Comparison of ENCODE assay signal across 26 mouse cellular contexts in genomic region chr4:133127079-133127478, GRCm38 (mm10). TPM values are rescaled to one million over a fixed set of nuclear protein-coding genes. Genes with fewer than 3 reads are reported as not detected.
DNase-seq lines count a peak whose midpoint lies in the region; ATAC-seq and TF ChIP-seq lines count a peak whose summit lies in the region.
"Had no signal": no experiment of that assay in that cellular context is flagged by ENCODE, and none has a peak within 500 bp of the region (broad histone marks: within the 10 kb centered on the region; RNA-seq: fewer than 3 reads in every experiment).

No protein-coding gene starts in this region.

- TF ChIP-seq POLR2A in ES-Bruce4 (IDR thresholded peaks at IDR 0.05; ENCODE audit: insufficient read depth, low read length), result no peak

- no peak for TF ChIP-seq EP300 in ES-Bruce4 (IDR thresholded peaks at IDR 0.05; ENCODE audit: insufficient read depth, low read depth, low read length)

- H3K9me3 ChIP-seq in heart, embryonic 13.5 days, result peaks cover 9% of the 10 kb centered on the region
- H3K9me3 ChIP-seq in kidney, embryonic 16.5 days (ENCODE audit: low read length), result peaks cover 4% of the 10 kb centered on the region
- peaks cover 7% of the 10 kb centered on the region; the same call in 1 of the 2 replicates for H3K9me3 ChIP-seq in ES-Bruce4 (replicated peaks; ENCODE audit: control insufficient read depth, insufficient read depth, low read length, poor library complexity, severe bottlenecking)
- H3K9me3 ChIP-seq in intestine, embryonic 16.5 days (ENCODE audit: control insufficient read depth, low read length), result no peaks in the 10 kb centered on the region
- H3K9me3 ChIP-seq: embryonic facial prominence, embryonic 12.5 days; embryonic facial prominence, embryonic 15.5 days had no signal

- 51% methylated on average over 3 of the region's 3 CpGs for WGBS in heart, embryonic 13.5 days
- WGBS in kidney, embryonic 16.5 days, result 70% methylated on average over 3 of the region's 3 CpGs
- WGBS in intestine, embryonic 16.5 days, result 58% methylated on average over 3 of the region's 3 CpGs

- H3K36me3 ChIP-seq in heart, embryonic 13.5 days, result no peaks in the 10 kb centered on the region
- no peaks in the 10 kb centered on the region for H3K36me3 ChIP-seq in kidney, embryonic 16.5 days (ENCODE audit: insufficient read depth, low read length)
- H3K36me3 ChIP-seq in ES-Bruce4 (ENCODE audit: control insufficient read depth, insufficient read depth, low read length, poor library complexity, severe bottlenecking), result no peaks in the 10 kb centered on the region
- H3K36me3 ChIP-seq in intestine, embryonic 16.5 days (ENCODE audit: control insufficient read depth, insufficient read depth, low read length), result no peaks in the 10 kb centered on the region
- H3K36me3 ChIP-seq: embryonic facial prominence, embryonic 12.5 days; embryonic facial prominence, embryonic 15.5 days; G1E; heart, embryonic 15.5 days had no signal

- TF ChIP-seq CTCF in ES-Bruce4 (IDR thresholded peaks at IDR 0.05; ENCODE audit: low read depth, low read length), result no peak

- no peaks in the 10 kb centered on the region for H3K27me3 ChIP-seq in heart, embryonic 13.5 days (replicated peaks)
- no peaks in the 10 kb centered on the region for H3K27me3 ChIP-seq in kidney, embryonic 16.5 days (ENCODE audit: insufficient read depth, low read length)
- no peaks in the 10 kb centered on the region for H3K27me3 ChIP-seq in ES-Bruce4 (ENCODE audit: control insufficient read depth, insufficient read depth, low read length, poor library complexity, severe bottlenecking)
- H3K27me3 ChIP-seq in intestine, embryonic 16.5 days (replicated peaks; ENCODE audit: control insufficient read depth, insufficient read depth, low read length), result no peaks in the 10 kb centered on the region
- H3K27me3 ChIP-seq: embryonic facial prominence, embryonic 12.5 days; embryonic facial prominence, embryonic 15.5 days; heart, embryonic 15.5 days had no signal

- intact Hi-C loops in heart, postnatal 25 days (cut with DNase I), result no loop called here

- H3K4me3 ChIP-seq in heart, embryonic 13.5 days, result no peak overlapping the region
- H3K4me3 ChIP-seq in kidney, embryonic 16.5 days (ENCODE audit: low read length), result no peak overlapping the region
- H3K4me3 ChIP-seq in ES-Bruce4 (ENCODE audit: low read depth, low read length), result no peak overlapping the region
- H3K4me3 ChIP-seq in intestine, embryonic 16.5 days (ENCODE audit: low read length), result no peak overlapping the region
- H3K4me3 ChIP-seq: embryonic facial prominence, embryonic 12.5 days; embryonic facial prominence, embryonic 15.5 days; gastrocnemius, adult 2 months; heart, embryonic 15.5 days had no signal

- no peak overlapping the region for H3K4me2 ChIP-seq in heart, embryonic 13.5 days
- H3K4me2 ChIP-seq in kidney, embryonic 16.5 days (replicated peaks; ENCODE audit: low read depth, low read length), result no peak overlapping the region
- no peak overlapping the region for H3K4me2 ChIP-seq in intestine, embryonic 16.5 days (ENCODE audit: low read depth, low read length)
- H3K4me2 ChIP-seq: embryonic facial prominence, embryonic 12.5 days; embryonic facial prominence, embryonic 15.5 days; heart, embryonic 11.5 days; heart, embryonic 15.5 days; hindbrain, embryonic 14.5 days had no signal

- no peak overlapping the region for H3K27ac ChIP-seq in heart, embryonic 13.5 days (replicated peaks)
- H3K27ac ChIP-seq in kidney, embryonic 16.5 days (ENCODE audit: low read length), result peak overlapping the region; percentile 26; the same call in 1 of the 2 replicates
- peak overlapping the region; percentile 22; the same call in 1 of the 2 replicates for H3K27ac ChIP-seq in ES-Bruce4 (ENCODE audit: insufficient read depth, low read length)
- H3K27ac ChIP-seq in intestine, embryonic 16.5 days (ENCODE audit: low read length), result no peak overlapping the region
- H3K27ac ChIP-seq: embryonic facial prominence, embryonic 12.5 days; embryonic facial prominence, embryonic 15.5 days; gastrocnemius, adult 2 months; heart, embryonic 15.5 days; hindbrain, embryonic 14.5 days; hindbrain, postnatal 0 days had no signal

- DNase-seq in heart, postnatal 25 days (ENCODE audit: low spot score), result no peak
- DNase-seq in kidney, postnatal 10 days, result no peak
- DNase-seq: adrenal gland, adult 2 months; adrenal gland, postnatal 14 days; cerebellum, adult 11 months; cerebellum, adult 2 months; cerebellum, adult 9-11 months; cerebellum, postnatal 25 days; forebrain, postnatal 0 days; gastrocnemius, adult 2 months; gastrocnemius, postnatal 14 days; heart, adult 11 months; heart, postnatal 10 days; heart, postnatal 4 days had no signal

- H3K9ac ChIP-seq in heart, embryonic 13.5 days, result 0 out of 2 replicates have a peak overlapping the region, but pooled peaks have one; percentile 16
- H3K9ac ChIP-seq in kidney, embryonic 16.5 days (replicated peaks; ENCODE audit: low read length), result no peak overlapping the region
- H3K9ac ChIP-seq in ES-Bruce4 (ENCODE audit: low read depth, poor library complexity, severe bottlenecking), result no peak overlapping the region
- no peak overlapping the region for H3K9ac ChIP-seq in intestine, embryonic 16.5 days (ENCODE audit: low read depth, low read length)
- H3K9ac ChIP-seq: embryonic facial prominence, embryonic 12.5 days; embryonic facial prominence, embryonic 15.5 days; forebrain, postnatal 0 days; heart, embryonic 15.5 days; hindbrain, embryonic 14.5 days had no signal

- peaks cover 26% of the 10 kb centered on the region for H3K4me1 ChIP-seq in heart, embryonic 13.5 days
- H3K4me1 ChIP-seq in kidney, embryonic 16.5 days (ENCODE audit: insufficient read depth, low read length), result peaks cover 30% of the 10 kb centered on the region
- H3K4me1 ChIP-seq in ES-Bruce4 (ENCODE audit: control insufficient read depth, insufficient read depth, low read length), result peaks cover 2% of the 10 kb centered on the region
- peaks cover 14% of the 10 kb centered on the region for H3K4me1 ChIP-seq in intestine, embryonic 16.5 days (ENCODE audit: control insufficient read depth, insufficient read depth, low read length)

- ATAC-seq in heart, embryonic 13.5 days (ENCODE audit: extremely low read depth, insufficient number of reproducible peaks, low FRiP score, low TSS enrichment), result no peak
- no peak for ATAC-seq in kidney, embryonic 16.5 days (ENCODE audit: low FRiP score, low TSS enrichment)
- no peak for ATAC-seq in intestine, embryonic 16.5 days
- ATAC-seq: forebrain, embryonic 14.5 days; forebrain, postnatal 0 days; hindbrain, postnatal 0 days had no signal

RNA-seq across cellular contexts. Expression of gene Wasf2, which starts 3.2 kb away (rescaled TPM):
- polyA plus RNA-seq in heart, embryonic 13.5 days (2015; fragmentation: Nextera tagmentation; extraction: Ambion mirVana), result 64.6 and 72.7 TPM in 2 replicates
- total RNA-seq in heart, postnatal 25 days (2021), result 100 to 1,000 TPM in 1 of 2 experiments, 10 to 100 TPM in 1; 77.7 to 110 TPM
- 77.4 and 102 TPM in 2 replicates for polyA plus RNA-seq in kidney, embryonic 16.5 days (2015; fragmentation: Nextera tagmentation; extraction: Ambion mirVana)
- polyA plus RNA-seq in ES-Bruce4 (2011; ENCODE audit: insufficient read depth, insufficient read length, low read depth, missing spikeins), result 102 and 103 TPM in 2 replicates
- 76.9 and 81.9 TPM in 2 replicates for polyA plus RNA-seq in intestine, embryonic 16.5 days (2015; fragmentation: Nextera tagmentation; extraction: Ambion mirVana)

Comparison
In these comparisons a context has a peak if more than half of its experiments do, and no peak if none do; other contexts are left out.
1. H3K27ac ChIP-seq: peak in kidney, embryonic 16.5 days (single experiment) and ES-Bruce4 (single experiment); none in heart, embryonic 13.5 days (single experiment) and intestine, embryonic 16.5 days (single experiment).